Mouse (Mus musculus) lung, embryonic 14.5 days (tissue): ENCODE data around the gene Tfap2c. TPM values are rescaled to one million over a fixed set of nuclear protein-coding genes. Genes with fewer than 3 reads are reported as not detected.

ENCODE experiments used
- ATAC-seq: fragments of 200-750 bp; cut with Nextera tagmentation; 2 replicates; pipeline ENCODE4 v1.8.0; 2017; ENCODE audit warnings: mild to moderate bottlenecking, moderate TSS enrichment, moderate library complexity; ENCODE audit not compliant: insufficient read depth
- DNase-seq: peaks from one replicate; pipeline ENCODE4 v3.0.0-alpha.2; 2015
- H3K27ac ChIP-seq: fragments of 300-500 bp; sonication (generic); 2 replicates; pipeline ENCODE4 v1.5.1; 2014; ENCODE audit warnings: low read depth, mild to moderate bottlenecking, moderate library complexity
- H3K27me3 ChIP-seq: fragments of 300-500 bp; sonication (generic); 2 replicates; pipeline ENCODE4 v1.6.1; 2014; ENCODE audit warnings: low read length, control low read depth; ENCODE audit not compliant: insufficient read depth
- H3K36me3 ChIP-seq: fragments of 300-500 bp; sonication (generic); 2 replicates; pipeline ENCODE4 v1.6.1; 2014; ENCODE audit warnings: control low read depth; ENCODE audit not compliant: insufficient read depth
- H3K4me1 ChIP-seq: fragments of 300-500 bp; sonication (generic); 2 replicates; pipeline ENCODE4 v1.6.1; 2014; ENCODE audit warnings: antibody characterized with exemption, control low read depth; ENCODE audit not compliant: insufficient read depth
- H3K4me2 ChIP-seq: fragments of 300-500 bp; sonication (generic); 2 replicates; pipeline ENCODE4 v1.6.1; 2014; ENCODE audit warnings: mild to moderate bottlenecking
- H3K4me3 ChIP-seq: fragments of 300-500 bp; sonication (generic); 2 replicates; pipeline ENCODE4 v1.5.1; 2014; ENCODE audit warnings: low read depth, low read length
- H3K9ac ChIP-seq: fragments of 300-500 bp; sonication (generic); 2 replicates; pipeline ENCODE4 v1.6.1; 2014
- H3K9me3 ChIP-seq: fragments of 300-500 bp; sonication (generic); 2 replicates; pipeline ENCODE4 v1.6.1; 2016; ENCODE audit warnings: low read depth, low read length, control low read depth
- CTCF ChIP-seq: IDR thresholded peaks from 2 replicates; pipeline ENCODE4 v1.5.1; 2016; ENCODE audit warnings: antibody characterized with exemption, low read depth
- WGBS: fragments of 180-500 bp; shearing (Covaris S2); extraction: QIAGEN DNeasy Blood & Tissue Kit; methylation state at CpG from one replicate; pipeline ENCODE4 v1.1.7; 2014; 5-methylcytosine and 5-hydroxymethylcytosine counted together
- polyA plus RNA-seq: library from polyadenylated mRNA; unstranded; fragments of >200 nt; fragmentation: Nextera tagmentation; extraction: Ambion mirVana; gene quantifications from 2 replicates; pipeline ENCODE4 v1.2.1, GENCODE M21; 2014

Tfap2c gene
- polyA plus RNA-seq, 1 experiment from 2014 or later, result 0.14 TPM

GRCm38 (mm10) chr2:172546551-172546950 is 2.8 kb upstream of the Tfap2c start:
- Histone ChIP-seq H3K27ac (no peak overlapping the region), H3K4me2 (no peak overlapping the region), H3K9me3 (no peaks in the 10 kb centered on the region), H3K4me3 (no peak overlapping the region), H3K36me3 (no peaks in the 10 kb centered on the region), H3K4me1 (peaks cover 8% of the 10 kb centered on the region; the same call in 1 of the 2 replicates), H3K9ac (no peak overlapping the region), H3K27me3 (peaks cover 78% of the 10 kb centered on the region)
- no peak for ATAC-seq
- WGBS, result 11% methylated on average over 16 of the region's 16 CpGs
- TF ChIP-seq CTCF, result no peak
- no peak for DNase-seq

DNA sequence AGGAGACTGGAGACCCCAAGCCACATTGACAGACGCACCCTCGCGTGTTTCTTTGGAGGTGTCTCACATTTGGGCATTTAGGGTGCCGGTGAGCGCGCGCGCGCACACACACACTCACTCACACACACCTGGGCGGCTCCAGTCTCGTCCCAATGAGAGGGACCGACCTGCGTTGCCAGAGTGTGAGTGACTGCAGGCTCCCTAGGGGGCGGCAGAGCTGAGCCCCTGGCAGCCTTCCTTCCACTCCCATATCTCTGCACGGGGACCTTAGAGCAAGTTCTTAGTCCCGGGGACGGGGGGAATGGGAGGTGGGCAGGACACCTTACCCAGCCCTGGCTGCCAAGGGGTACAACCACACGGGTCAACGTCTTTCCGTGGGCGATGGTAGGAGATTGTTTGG is 2.3 kb upstream of the Tfap2c start:
- Histone ChIP-seq H3K9me3 (no peaks in the 10 kb centered on the region), H3K27ac (no peak overlapping the region), H3K9ac (no peak overlapping the region), H3K4me3 (no peak overlapping the region), H3K4me2 (peak overlapping the region; percentile 33; the same call in 1 of the 2 replicates), H3K36me3 (no peaks in the 10 kb centered on the region), H3K27me3 (peaks cover 84% of the 10 kb centered on the region), H3K4me1 (peaks cover 8% of the 10 kb centered on the region; the same call in 1 of the 2 replicates)
- peak; percentile 79 for TF ChIP-seq CTCF
- WGBS, result 1% methylated on average over 21 of the region's 21 CpGs
- DNase-seq (peak; percentile 76), ATAC-seq (peak; percentile 48; the same call in 1 of the 2 replicates)

GRCm38 (mm10) chr2:172547807-172548586 is 1.4 kb upstream of the Tfap2c start:
- H3K9ac ChIP-seq, result no peak overlapping the region
- peaks cover 8% of the 10 kb centered on the region; the same call in 1 of the 2 replicates for H3K4me1 ChIP-seq
- DNase-seq (no peak), ATAC-seq (no peak)
- H3K4me3 ChIP-seq, result no peak overlapping the region; the same call in 1 of the 2 replicates
- peak overlapping the region; percentile 11; the same call in 1 of the 2 replicates for H3K4me2 ChIP-seq
- H3K27ac ChIP-seq, result no peak overlapping the region
- H3K36me3 ChIP-seq, result no peaks in the 10 kb centered on the region
- H3K9me3 ChIP-seq, result no peaks in the 10 kb centered on the region
- no peak for TF ChIP-seq CTCF
- peaks cover 93% of the 10 kb centered on the region for H3K27me3 ChIP-seq
- WGBS, result 3% methylated on average over 27 of the region's 27 CpGs

DNA sequence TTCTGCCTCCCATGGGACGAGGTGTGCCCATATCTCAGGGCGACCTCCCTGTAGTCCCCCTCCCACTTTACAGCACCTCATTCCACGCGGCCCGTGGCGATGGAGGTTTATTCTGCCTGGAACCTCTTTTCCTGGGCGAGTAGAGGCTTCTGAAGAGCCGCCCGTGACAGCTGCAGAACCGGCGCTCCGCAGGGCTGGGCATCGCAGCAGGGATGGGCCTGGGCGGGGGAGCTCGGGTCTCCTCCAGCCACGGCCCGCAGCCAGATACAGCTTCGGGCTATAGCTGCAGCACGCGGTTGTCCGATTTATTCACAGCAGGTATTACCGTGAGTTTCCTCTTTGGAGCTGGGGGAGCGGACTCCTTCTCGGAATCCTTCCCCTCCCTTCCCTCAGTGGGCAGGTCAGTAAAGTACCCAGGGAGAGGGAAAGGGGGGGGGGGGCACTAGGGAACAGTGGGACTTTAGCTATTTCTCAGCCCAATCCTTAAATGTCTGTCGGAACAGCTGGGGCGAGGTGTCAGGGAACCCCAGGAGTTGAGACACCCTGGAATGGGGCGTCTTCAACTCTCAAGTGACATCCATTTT is 629 bp upstream of the Tfap2c start:
- Histone ChIP-seq H3K27me3 (peaks cover 100% of the 10 kb centered on the region), H3K9me3 (no peaks in the 10 kb centered on the region), H3K4me3 (peak overlapping the region; percentile 37), H3K4me1 (peaks cover 8% of the 10 kb centered on the region; the same call in 1 of the 2 replicates), H3K27ac (no peak overlapping the region), H3K36me3 (no peaks in the 10 kb centered on the region), H3K4me2 (peak overlapping the region; percentile 65), H3K9ac (no peak overlapping the region)
- TF ChIP-seq CTCF, result no peak
- under 1% methylated on average over 27 of the region's 27 CpGs for WGBS
- peak; percentile 20 for DNase-seq
- ATAC-seq, result peak; percentile 15; the same call in 1 of the 2 replicates

DNA sequence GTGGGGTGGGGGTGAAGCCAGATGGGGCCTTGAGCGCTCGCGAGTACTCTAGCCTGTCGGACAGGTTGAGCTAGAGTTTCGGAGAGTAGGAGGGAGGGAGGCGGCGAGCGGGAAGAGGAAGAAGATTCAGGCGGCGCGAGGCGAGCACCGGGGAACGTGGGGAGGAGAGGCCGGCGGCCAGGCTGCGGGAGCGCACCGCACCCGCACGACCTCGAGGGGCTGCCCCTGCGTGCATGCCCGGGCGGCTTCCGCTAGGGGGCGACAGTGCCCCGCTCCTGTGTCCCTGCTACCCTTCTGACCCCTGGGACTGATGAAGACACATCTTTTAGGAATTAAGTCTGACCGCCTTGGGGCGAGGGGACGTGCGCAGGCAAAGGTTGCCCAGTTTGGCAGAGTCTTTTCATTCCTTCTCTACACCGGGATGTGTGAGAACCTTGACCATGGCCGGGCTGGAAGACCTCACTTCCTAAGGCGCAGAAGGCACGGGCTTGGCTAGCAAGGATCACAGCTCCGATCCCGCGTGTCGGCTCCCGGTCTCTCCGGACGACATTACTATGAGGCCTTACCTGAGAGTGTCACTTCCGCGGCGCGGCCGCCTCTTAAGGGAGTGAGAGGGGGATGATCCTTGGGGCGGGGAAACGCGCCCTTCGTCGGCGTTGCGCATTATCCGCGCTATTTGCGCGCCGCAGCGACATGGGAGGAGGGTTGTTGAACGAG is 1.1 kb downstream of the Tfap2c start:
- H3K27ac ChIP-seq, result no peak overlapping the region
- H3K4me2 ChIP-seq, result peak overlapping the region; percentile 65
- no peaks in the 10 kb centered on the region for H3K9me3 ChIP-seq
- no peaks in the 10 kb centered on the region for H3K36me3 ChIP-seq
- TF ChIP-seq CTCF, result peak; percentile 77
- peak overlapping the region; percentile 37 for H3K4me3 ChIP-seq
- ATAC-seq (peak; percentile 47), DNase-seq (peak; percentile 77)
- H3K9ac ChIP-seq, result no peak overlapping the region
- peaks cover 96% of the 10 kb centered on the region for H3K27me3 ChIP-seq
- peaks cover 8% of the 10 kb centered on the region; the same call in 1 of the 2 replicates for H3K4me1 ChIP-seq
- 0% methylated on average over 62 of the region's 62 CpGs for WGBS

DNA sequence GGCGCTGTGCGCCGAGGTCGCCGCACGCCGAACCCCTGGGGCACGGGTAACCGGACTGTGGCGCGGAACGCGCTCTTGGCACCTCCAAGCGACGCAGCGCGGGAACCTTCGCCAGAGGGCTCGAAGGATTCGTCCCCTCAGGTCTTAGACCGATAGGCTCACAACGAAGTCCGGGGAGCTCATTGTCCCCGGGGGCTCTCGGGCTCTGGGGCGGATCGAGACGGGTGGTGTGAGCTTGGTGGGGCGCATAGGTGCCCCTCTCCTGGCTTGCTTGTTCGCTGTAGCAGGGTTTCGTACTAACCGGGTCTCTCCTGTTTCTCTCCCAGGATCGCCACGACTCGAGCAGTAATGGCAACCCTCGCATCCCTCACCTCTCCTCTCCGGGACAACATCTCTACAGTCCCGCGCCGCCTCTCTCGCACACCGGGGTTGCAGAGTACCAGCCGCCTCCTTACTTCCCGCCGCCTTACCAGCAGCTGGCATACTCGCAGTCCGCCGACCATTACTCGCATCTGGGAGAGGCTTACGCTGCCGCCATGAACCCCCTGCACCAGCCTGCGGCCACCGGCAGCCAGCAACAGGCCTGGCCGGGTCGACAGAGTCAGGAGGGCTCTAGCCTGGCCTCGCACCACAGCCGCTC is 1.8 kb downstream of the Tfap2c start:
- peak; percentile 48 for DNase-seq
- H3K9ac ChIP-seq, result no peak overlapping the region

More for the DNA sequence above, 1.8 kb downstream of the Tfap2c start:
- Histone ChIP-seq H3K27ac (no peak overlapping the region), H3K4me2 (peak overlapping the region; percentile 65), H3K27me3 (peaks cover 94% of the 10 kb centered on the region), H3K9me3 (no peaks in the 10 kb centered on the region), H3K36me3 (no peaks in the 10 kb centered on the region), H3K4me3 (peak overlapping the region; percentile 37), H3K4me1 (peaks cover 8% of the 10 kb centered on the region; the same call in 1 of the 2 replicates)
- WGBS, result under 1% methylated on average over 57 of the region's 57 CpGs
- ATAC-seq, result no peak
- TF ChIP-seq CTCF, result no peak
